Mouse (Mus musculus) urinary bladder, postnatal 14 days (tissue): ENCODE measurements around the gene Zfpm1.
"Not testable (repeated sequence)": the region's sequence is repeated elsewhere in the genome, so short reads cannot be mapped to it uniquely, and the experiment has no call there.

Experiments
- DNase-seq: peaks from one replicate; pipeline ENCODE4 v3.0.0; 2021; ENCODE audit warnings: low spot score

The Zfpm1 gene

GRCm38 (mm10) chr8:122299581-122300254 is 17.8 kb downstream of the Zfpm1 start:
- DNase-seq, result no peak

- DNase-seq, result no peak
These were observed 19.1 kb downstream of the Zfpm1 start for GRCm38 (mm10) chr8:122301081-122301480.

GRCm38 (mm10) chr8:122301866-122302265 is 19.9 kb downstream of the Zfpm1 start:
- DNase-seq, result no peak

GRCm38 (mm10) chr8:122303451-122303850 is 21.5 kb downstream of the Zfpm1 start:
- DNase-seq, result no peak

GRCm38 (mm10) chr8:122304058-122304457 is 22.1 kb downstream of the Zfpm1 start:
- no peak for DNase-seq

GRCm38 (mm10) chr8:122306660-122307399 is 24.9 kb downstream of the Zfpm1 start:
- peak; percentile 42 for DNase-seq

- DNase-seq, result no peak
These were observed 25.9 kb downstream of the Zfpm1 start for GRCm38 (mm10) chr8:122307836-122308235.

- no peak for DNase-seq
These were observed 27.3 kb downstream of the Zfpm1 start for GRCm38 (mm10) chr8:122309272-122309671.

- DNase-seq, result no peak
These were observed 29.2 kb downstream of the Zfpm1 start for GRCm38 (mm10) chr8:122311115-122311514.

GRCm38 (mm10) chr8:122312553-122312952 is 30.6 kb downstream of the Zfpm1 start:
- DNase-seq, result no peak

GRCm38 (mm10) chr8:122313310-122313709 is 31.4 kb downstream of the Zfpm1 start:
- no peak for DNase-seq

- DNase-seq, result no peak
These were observed 33.1 kb downstream of the Zfpm1 start for GRCm38 (mm10) chr8:122314899-122315496.

GRCm38 (mm10) chr8:122316402-122316801 is 34.5 kb downstream of the Zfpm1 start:
- no peak for DNase-seq

GRCm38 (mm10) chr8:122317918-122318475 is 36.1 kb downstream of the Zfpm1 start:
- no peak for DNase-seq

GRCm38 (mm10) chr8:122319045-122319707 is 37.2 kb downstream of the Zfpm1 start:
- DNase-seq, result no peak

GRCm38 (mm10) chr8:122319708-122320075 is 37.8 kb downstream of the Zfpm1 start:
- DNase-seq, result no peak

- DNase-seq, result no peak
These were observed 38.6 kb downstream of the Zfpm1 start for GRCm38 (mm10) chr8:122320541-122320940.

GRCm38 (mm10) chr8:122321455-122321921 is 39.5 kb downstream of the Zfpm1 start:
- DNase-seq, result no peak

GRCm38 (mm10) chr8:122322126-122322525 is 40.2 kb downstream of the Zfpm1 start:
- no peak for DNase-seq

GRCm38 (mm10) chr8:122322792-122323191 is 40.9 kb downstream of the Zfpm1 start:
- DNase-seq, result peak; percentile 34

GRCm38 (mm10) chr8:122323951-122324402 is 42.0 kb downstream of the Zfpm1 start:
- not testable (repeated sequence) for DNase-seq

GRCm38 (mm10) chr8:122325196-122325595 is 43.3 kb downstream of the Zfpm1 start:
- DNase-seq, result no peak
